8 mouse cellular contexts compared by ENCODE assay signal in the genomic region with DNA sequence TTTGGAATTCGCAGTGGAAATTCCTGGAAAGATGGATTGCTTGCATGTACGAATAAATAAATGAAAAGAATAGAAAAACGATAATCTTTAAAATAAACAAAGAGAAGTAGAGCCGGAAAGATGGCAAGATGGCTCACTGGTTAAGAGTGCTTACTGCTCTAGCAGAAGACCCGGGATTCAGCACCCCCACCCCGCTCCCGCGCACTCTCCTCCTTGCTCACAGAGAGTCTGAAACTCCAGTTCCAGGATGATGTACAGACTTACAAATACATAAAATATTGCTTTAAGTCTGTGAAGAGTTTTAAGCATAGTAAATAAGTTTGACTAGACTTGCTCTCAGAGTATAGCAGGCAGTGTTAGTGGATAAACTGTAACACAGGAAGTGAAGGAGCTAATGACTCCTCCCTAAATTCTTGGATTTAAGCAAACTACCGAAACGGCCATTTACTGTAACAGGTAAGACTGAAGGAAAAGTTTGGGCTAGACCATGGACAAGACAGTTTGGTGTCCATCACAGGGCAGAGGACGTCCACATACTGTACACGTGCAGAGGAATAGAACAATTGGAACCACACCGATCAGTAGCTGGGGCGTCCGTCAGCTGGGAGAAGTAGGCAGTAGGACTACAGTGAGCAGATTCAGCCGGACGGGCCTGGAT. TPM values are rescaled to one million over a fixed set of nuclear protein-coding genes. Genes with fewer than 3 reads are reported as not detected.
DNase-seq lines count a peak whose midpoint lies in the region; ATAC-seq and TF ChIP-seq lines count a peak whose summit lies in the region.

No protein-coding gene starts in this region.

- no peak for TF ChIP-seq CTCF in lung, embryonic 14.5 days (IDR thresholded peaks at IDR 0.05; ENCODE audit: low read depth)
- TF ChIP-seq CTCF in heart, postnatal 0 days (IDR thresholded peaks at IDR 0.05; ENCODE audit: low read depth) = no peak

- peaks cover 11% of the 10 kb centered on the region; the same call in 1 of the 2 replicates for H3K4me1 ChIP-seq in lung, embryonic 14.5 days (ENCODE audit: insufficient read depth)
- peaks cover 17% of the 10 kb centered on the region; the same call in 1 of the 2 replicates for H3K4me1 ChIP-seq in heart, postnatal 0 days (ENCODE audit: control insufficient read depth, insufficient read depth)
- H3K4me1 ChIP-seq in lung, embryonic 16.5 days (replicated peaks; ENCODE audit: control insufficient read depth, insufficient read depth, low read length) = peaks cover 16% of the 10 kb centered on the region

- H3K4me2 ChIP-seq in lung, embryonic 14.5 days = peak overlapping the region; percentile 73
- peak overlapping the region; percentile 90 for H3K4me2 ChIP-seq in heart, postnatal 0 days (ENCODE audit: low read depth, low read length)
- H3K4me2 ChIP-seq in lung, embryonic 16.5 days (ENCODE audit: low read depth, low read length) = peak overlapping the region; percentile 89

- peak overlapping the region; percentile 79 for H3K4me3 ChIP-seq in lung, embryonic 14.5 days (ENCODE audit: low read depth, low read length)
- H3K4me3 ChIP-seq in heart, postnatal 0 days (ENCODE audit: low read depth, low read length) = peak overlapping the region; percentile 81
- H3K4me3 ChIP-seq in lung, embryonic 16.5 days (ENCODE audit: low read length) = peak overlapping the region; percentile 94

- no peak for TF ChIP-seq EP300 in heart, postnatal 0 days (IDR thresholded peaks at IDR 0.05; ENCODE audit: low read depth)

- DNase-seq in lung, embryonic 14.5 days = peak; percentile 65
- no peak for DNase-seq in lung, postnatal 14 days
- DNase-seq in c-Kit-positive CD71-negative TER-119-negative erythroid progenitor cells, embryonic 14.5 days (ENCODE audit: low read depth) = peak; percentile 26
- peak; percentile 20 for DNase-seq in heart, postnatal 0 days (ENCODE audit: low spot score)
- peak; percentile 65 for DNase-seq in testis, postnatal 10 days (ENCODE audit: low spot score)
- DNase-seq in retina, embryonic 14.5 days (ENCODE audit: low spot score) = no peak
- DNase-seq in layer of hippocampus, postnatal 10 days (ENCODE audit: low spot score in 2 of 2) = no peak

- peak; percentile 84 for ATAC-seq in lung, embryonic 14.5 days (ENCODE audit: insufficient read depth)
- ATAC-seq in heart, postnatal 0 days (ENCODE audit: insufficient read depth, low read depth) = peak; percentile 51
- ATAC-seq in lung, embryonic 16.5 days (ENCODE audit: low read depth) = peak; percentile 74

- no peaks in the 10 kb centered on the region for H3K9me3 ChIP-seq in lung, embryonic 14.5 days (ENCODE audit: low read depth, low read length)
- H3K9me3 ChIP-seq in heart, postnatal 0 days (replicated peaks; ENCODE audit: control insufficient read depth, low read length) = no peaks in the 10 kb centered on the region
- H3K9me3 ChIP-seq in lung, embryonic 16.5 days (ENCODE audit: control insufficient read depth, low read length) = no peaks in the 10 kb centered on the region

- peak overlapping the region; percentile 99 for H3K27ac ChIP-seq in lung, embryonic 14.5 days (ENCODE audit: low read depth)
- peak overlapping the region; percentile 97 for H3K27ac ChIP-seq in heart, postnatal 0 days (ENCODE audit: low read depth)
- H3K27ac ChIP-seq in lung, embryonic 16.5 days (ENCODE audit: low read length) = peak overlapping the region; percentile 99

- 4% methylated on average over 17 of the region's 17 CpGs for WGBS in lung, embryonic 14.5 days
- 7% methylated on average over 17 of the region's 17 CpGs for WGBS in heart, postnatal 0 days
- WGBS in lung, embryonic 16.5 days = 3% methylated on average over 17 of the region's 17 CpGs

- peak overlapping the region; percentile 89 for H3K9ac ChIP-seq in lung, embryonic 14.5 days
- H3K9ac ChIP-seq in heart, postnatal 0 days (replicated peaks; ENCODE audit: low read depth, low read length) = peak overlapping the region; percentile 88
- peak overlapping the region; percentile 92 for H3K9ac ChIP-seq in lung, embryonic 16.5 days (ENCODE audit: low read length)

- H3K27me3 ChIP-seq in lung, embryonic 14.5 days (ENCODE audit: insufficient read depth, low read length) = no peaks in the 10 kb centered on the region
- no peaks in the 10 kb centered on the region for H3K27me3 ChIP-seq in heart, postnatal 0 days (ENCODE audit: control insufficient read depth, insufficient read depth, low read length)
- H3K27me3 ChIP-seq in lung, embryonic 16.5 days (ENCODE audit: control insufficient read depth, insufficient read depth, low read depth, low read length) = no peaks in the 10 kb centered on the region

- peaks cover 30% of the 10 kb centered on the region for H3K36me3 ChIP-seq in lung, embryonic 14.5 days (ENCODE audit: insufficient read depth)
- peaks cover 30% of the 10 kb centered on the region for H3K36me3 ChIP-seq in heart, postnatal 0 days (replicated peaks; ENCODE audit: control insufficient read depth, insufficient read depth, low read length)
- H3K36me3 ChIP-seq in lung, embryonic 16.5 days (ENCODE audit: control insufficient read depth, insufficient read depth, low read length) = peaks cover 5% of the 10 kb centered on the region; the same call in 1 of the 2 replicates

RNA-seq across cellular contexts. Expression of a gene that starts 0.7 kb away (rescaled TPM):
- polyA plus RNA-seq in lung, embryonic 14.5 days (2014; fragmentation: Nextera tagmentation; extraction: Ambion mirVana) = 85.5 and 89.3 TPM in 2 replicates
- 18.2 and 25.9 TPM in 2 replicates for total RNA-seq in heart, postnatal 0 days (2014; rRNA removed; ENCODE audit: low replicate concordance)
- 24.1 and 25.7 TPM in 2 replicates for polyA plus RNA-seq in heart, postnatal 0 days (2015; fragmentation: Nextera tagmentation; extraction: Ambion mirVana)
- 57.9 and 64.5 TPM in 2 replicates for polyA plus RNA-seq in lung, embryonic 16.5 days (2015; fragmentation: Nextera tagmentation; extraction: Ambion mirVana)
- 10 to 100 TPM; 52.6 to 56.5 TPM for total RNA-seq in layer of hippocampus, postnatal 10 days (2021)

RNA-seq across cellular contexts. Expression of a gene that starts 0.7 kb away (rescaled TPM):
- 33.5 and 39.2 TPM in 2 replicates for polyA plus RNA-seq in lung, embryonic 14.5 days (2014; fragmentation: Nextera tagmentation; extraction: Ambion mirVana)
- 16.4 and 17.8 TPM in 2 replicates for total RNA-seq in heart, postnatal 0 days (2014; rRNA removed; ENCODE audit: low replicate concordance)
- polyA plus RNA-seq in heart, postnatal 0 days (2015; fragmentation: Nextera tagmentation; extraction: Ambion mirVana) = 13.5 and 15.3 TPM in 2 replicates
- 38.9 and 41.4 TPM in 2 replicates for polyA plus RNA-seq in lung, embryonic 16.5 days (2015; fragmentation: Nextera tagmentation; extraction: Ambion mirVana)
- total RNA-seq in layer of hippocampus, postnatal 10 days (2021) = 10 to 100 TPM; 17.4 to 23.2 TPM

RNA-seq across cellular contexts. Expression of a gene that starts 58.4 kb away (rescaled TPM):
- polyA plus RNA-seq in lung, embryonic 14.5 days (2014; fragmentation: Nextera tagmentation; extraction: Ambion mirVana) = 20.6 and 22.0 TPM in 2 replicates
- total RNA-seq in heart, postnatal 0 days (2014; rRNA removed; ENCODE audit: low replicate concordance) = 9.4 and 18.0 TPM in 2 replicates
- polyA plus RNA-seq in heart, postnatal 0 days (2015; fragmentation: Nextera tagmentation; extraction: Ambion mirVana) = 17.6 and 19.1 TPM in 2 replicates
- 15.2 and 16.5 TPM in 2 replicates for polyA plus RNA-seq in lung, embryonic 16.5 days (2015; fragmentation: Nextera tagmentation; extraction: Ambion mirVana)
- total RNA-seq in layer of hippocampus, postnatal 10 days (2021) = 10 to 100 TPM; 19.7 to 21.3 TPM

Comparison
In these comparisons a context has a peak if more than half of its experiments do, and no peak if none do; other contexts are left out.
1. DNase-seq: peak in lung, embryonic 14.5 days (single experiment), c-Kit-positive CD71-negative TER-119-negative erythroid progenitor cells, embryonic 14.5 days (single experiment), heart, postnatal 0 days (single experiment) and testis, postnatal 10 days (single experiment); none in lung, postnatal 14 days (single experiment), retina, embryonic 14.5 days (single experiment) and layer of hippocampus, postnatal 10 days (0 of 2).
2. Peak in every context shown above with its lines, with median percentiles within 50 percentile points of each other: ATAC-seq, H3K27ac ChIP-seq, H3K4me2 ChIP-seq, H3K4me3 ChIP-seq and H3K9ac ChIP-seq.